In the genomic region with DNA sequence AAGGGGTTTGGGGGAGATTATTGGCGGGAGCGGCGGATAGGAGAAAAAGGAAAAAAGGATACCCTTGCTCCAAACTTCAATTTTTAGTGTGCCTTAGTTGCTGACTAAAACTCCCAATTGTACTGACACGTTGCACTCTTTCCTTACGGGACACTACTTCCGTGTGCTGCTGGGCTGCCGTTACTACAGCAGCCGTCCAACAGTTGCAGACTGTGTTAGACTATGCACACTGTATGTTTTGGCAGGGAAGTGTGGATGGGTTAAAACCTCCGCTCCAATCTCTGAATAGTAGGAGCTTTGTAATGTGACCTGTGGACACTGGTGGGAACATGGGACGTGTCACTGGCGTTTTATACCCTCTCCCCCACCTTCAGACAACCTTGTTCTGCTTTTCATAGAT, we compare ENCODE assay signal across 8 mouse cellular contexts. TPM values are rescaled to one million over a fixed set of nuclear protein-coding genes. Genes with fewer than 3 reads are reported as not detected.
A peak's percentile ranks its signal among the peaks of the same experiment; 100 is the strongest.
DNase-seq lines count a peak whose midpoint lies in the region; ATAC-seq and TF ChIP-seq lines count a peak whose summit lies in the region.

No protein-coding gene starts in this region.

- peaks cover 3% of the 10 kb centered on the region; the same call in 1 of the 2 replicates for H3K36me3 ChIP-seq in midbrain, embryonic 14.5 days (ENCODE audit: control insufficient read depth, insufficient read depth, low read length)

- peak overlapping the region; percentile 95 for H3K4me3 ChIP-seq in bone marrow, adult 2 months (replicated peaks; ENCODE audit: control insufficient read depth, low read depth, low read length)
- H3K4me3 ChIP-seq in midbrain, embryonic 14.5 days (replicated peaks; ENCODE audit: low read depth, low read length), result peak overlapping the region; percentile 91

- no peak for ATAC-seq in midbrain, embryonic 14.5 days (ENCODE audit: low FRiP score, low TSS enrichment)

- H3K27ac ChIP-seq in bone marrow, adult 2 months (ENCODE audit: control insufficient read depth, insufficient read depth, low read depth, low read length, poor library complexity), result no peak overlapping the region
- H3K27ac ChIP-seq in midbrain, embryonic 14.5 days (replicated peaks; ENCODE audit: low read depth, low read length), result no peak overlapping the region

- H3K4me1 ChIP-seq in bone marrow, adult 2 months (ENCODE audit: control insufficient read depth, insufficient read depth, low read length), result peaks cover 1% of the 10 kb centered on the region; the same call in 1 of the 2 replicates
- peaks cover 10% of the 10 kb centered on the region for H3K4me1 ChIP-seq in midbrain, embryonic 14.5 days (ENCODE audit: control insufficient read depth, insufficient read depth, low read length)

- TF ChIP-seq CTCF in bone marrow, adult 2 months (IDR thresholded peaks at IDR 0.05; ENCODE audit: control insufficient read depth, insufficient read depth, low read length), result no peak

- H3K4me2 ChIP-seq in midbrain, embryonic 14.5 days (ENCODE audit: low read length), result peak overlapping the region; percentile 86

- peak; percentile 13 to 54 for DNase-seq in adrenal gland, adult (ENCODE audit: inconsistent age in 2 of 2, low spot score in 1 of 2)
- DNase-seq in adrenal gland, postnatal 4 days (ENCODE audit: low spot score in 2 of 2), result no peak
- DNase-seq in forelimb bud, embryonic 11.5 days (ENCODE audit: low read depth, low spot score), result peak; percentile 23
- DNase-seq in kidney, postnatal 36 days, result peak; percentile 5 to 25
- peak; percentile 45 for DNase-seq in midbrain, embryonic 14.5 days
- no peak for DNase-seq in layer of hippocampus, adult 8-10 months (ENCODE audit: low spot score in 2 of 2)
- DNase-seq in left cerebral cortex, postnatal 10 days (ENCODE audit: extremely low spot score in 1 of 2, low spot score in 2 of 2), result no peak

- H3K9ac ChIP-seq in midbrain, embryonic 14.5 days (replicated peaks; ENCODE audit: low read length), result peak overlapping the region; percentile 97; the same call in 1 of the 2 replicates

- no peaks in the 10 kb centered on the region for H3K27me3 ChIP-seq in midbrain, embryonic 14.5 days (ENCODE audit: control insufficient read depth, insufficient read depth, low read length)

- intact Hi-C loops in left cerebral cortex, postnatal 10 days (cut with DNase I), result loop anchor here (10.0 kb wide), 1 partner anchor 215 kb away; no protein-coding TSS in a partner anchor

- TF ChIP-seq POLR2A in bone marrow, adult 2 months (IDR thresholded peaks at IDR 0.05; ENCODE audit: borderline replicate concordance, control insufficient read depth, low read depth, low read length), result no peak

- no peaks in the 10 kb centered on the region for H3K9me3 ChIP-seq in midbrain, embryonic 14.5 days (ENCODE audit: control insufficient read depth, low read length)

- WGBS in bone marrow, adult 2 months, result under 1% methylated on average over 11 of the region's 11 CpGs
- under 1% methylated on average over 11 of the region's 11 CpGs for WGBS in midbrain, embryonic 14.5 days

RNA-seq across cellular contexts. Expression of a gene that starts 0.9 kb away (rescaled TPM):
- total RNA-seq in adrenal gland, postnatal 4 days (2021), result 10 to 100 TPM; 23.4 to 27.0 TPM
- polyA plus RNA-seq in bone marrow, adult 2 months (2011; ENCODE audit: insufficient read depth, insufficient read length, low replicate concordance, missing spikeins), result 4.7 and 6.2 TPM in 2 replicates
- 9.2 and 9.7 TPM in 2 replicates for polyA plus RNA-seq in midbrain, embryonic 14.5 days (2014; fragmentation: Nextera tagmentation; extraction: Ambion mirVana)
- total RNA-seq in layer of hippocampus, adult 8-10 months (2022), result 1 to 10 TPM; 6.2 to 9.9 (median 6.9) TPM
- 1 to 10 TPM; 5.6 to 6.8 TPM for total RNA-seq in left cerebral cortex, postnatal 10 days (2021)

RNA-seq across cellular contexts. Expression of a gene that starts 1.4 kb away (rescaled TPM):
- 10 to 100 TPM; 71.2 to 74.9 TPM for total RNA-seq in adrenal gland, postnatal 4 days (2021)
- 27.6 and 29.1 TPM in 2 replicates for polyA plus RNA-seq in bone marrow, adult 2 months (2011; ENCODE audit: insufficient read depth, insufficient read length, low replicate concordance, missing spikeins)
- polyA plus RNA-seq in midbrain, embryonic 14.5 days (2014; fragmentation: Nextera tagmentation; extraction: Ambion mirVana), result 201 and 248 TPM in 2 replicates
- total RNA-seq in layer of hippocampus, adult 8-10 months (2022), result 10 to 100 TPM; 53.0 to 54.4 (median 53.5) TPM
- 10 to 100 TPM; 67.3 to 72.1 TPM for total RNA-seq in left cerebral cortex, postnatal 10 days (2021)

Comparison
In these comparisons a context has a peak if more than half of its experiments do, and no peak if none do; other contexts are left out.
1. DNase-seq: peak in adrenal gland, adult (2 of 2), forelimb bud, embryonic 11.5 days (single experiment), kidney, postnatal 36 days (2 of 2) and midbrain, embryonic 14.5 days (single experiment); none in adrenal gland, postnatal 4 days (0 of 2), layer of hippocampus, adult 8-10 months (0 of 2) and left cerebral cortex, postnatal 10 days (0 of 2).